Mouse (Mus musculus) ES-Bruce4 (cell line): ENCODE measurements around the gene Eva1c. TPM values are rescaled to one million over a fixed set of nuclear protein-coding genes. Genes with fewer than 3 reads are reported as not detected.

Experiments used
- H3K27ac ChIP-seq: 2 replicates; pipeline ENCODE4 v1.5.1; 2012; ENCODE audit warnings: low read length, inconsistent platforms; ENCODE audit not compliant: insufficient read depth
- H3K27me3 ChIP-seq: 2 replicates; pipeline ENCODE4 v1.6.1; 2012; ENCODE audit warnings: mild to moderate bottlenecking, low read length, inconsistent platforms; ENCODE audit not compliant: control insufficient read depth, poor library complexity, insufficient read depth, severe bottlenecking
- H3K36me3 ChIP-seq: 2 replicates; pipeline ENCODE4 v1.6.1; 2012; ENCODE audit warnings: inconsistent platforms, mild to moderate bottlenecking, low read length, moderate library complexity; ENCODE audit not compliant: control insufficient read depth, poor library complexity, insufficient read depth, severe bottlenecking
- H3K4me1 ChIP-seq: one replicate; pipeline ENCODE4 v1.8.1; 2011; ENCODE audit warnings: low read length; ENCODE audit not compliant: control insufficient read depth, insufficient read depth
- H3K4me3 ChIP-seq: 2 replicates; pipeline ENCODE4 v1.5.1; 2011; ENCODE audit warnings: low read depth, mild to moderate bottlenecking, low read length
- H3K9ac ChIP-seq: 2 replicates; pipeline ENCODE4 v1.6.1; 2012; ENCODE audit warnings: low read depth, mild to moderate bottlenecking, inconsistent platforms; ENCODE audit not compliant: poor library complexity, severe bottlenecking
- H3K9me3 ChIP-seq: replicated peaks from 2 replicates; pipeline ENCODE4 v1.6.1; 2012; ENCODE audit warnings: mild to moderate bottlenecking, low read length, inconsistent platforms; ENCODE audit not compliant: control insufficient read depth, poor library complexity, insufficient read depth, severe bottlenecking
- CTCF ChIP-seq: IDR thresholded peaks from one replicate; pipeline ENCODE4 v1.8.1; 2011; ENCODE audit warnings: low read depth, low read length
- EP300 ChIP-seq: IDR thresholded peaks from 2 replicates; pipeline ENCODE4 v1.6.1; 2011; ENCODE audit warnings: low read depth, low read length; ENCODE audit not compliant: insufficient read depth
- POLR2A ChIP-seq: IDR thresholded peaks from one replicate; pipeline ENCODE4 v1.8.1; 2011; ENCODE audit warnings: low read length; ENCODE audit not compliant: insufficient read depth
- polyA plus RNA-seq: library from polyadenylated mRNA; stranded (reverse); fragments of >200 nt; gene quantifications from 2 replicates; pipeline ENCODE4 v1.2.4, GENCODE M21; 2011; ENCODE audit warnings: low read depth; ENCODE audit not compliant: missing spikeins, insufficient read depth, insufficient read length

Eva1c gene
- polyA plus RNA-seq, 1 experiment, result 4.9 TPM

DNA sequence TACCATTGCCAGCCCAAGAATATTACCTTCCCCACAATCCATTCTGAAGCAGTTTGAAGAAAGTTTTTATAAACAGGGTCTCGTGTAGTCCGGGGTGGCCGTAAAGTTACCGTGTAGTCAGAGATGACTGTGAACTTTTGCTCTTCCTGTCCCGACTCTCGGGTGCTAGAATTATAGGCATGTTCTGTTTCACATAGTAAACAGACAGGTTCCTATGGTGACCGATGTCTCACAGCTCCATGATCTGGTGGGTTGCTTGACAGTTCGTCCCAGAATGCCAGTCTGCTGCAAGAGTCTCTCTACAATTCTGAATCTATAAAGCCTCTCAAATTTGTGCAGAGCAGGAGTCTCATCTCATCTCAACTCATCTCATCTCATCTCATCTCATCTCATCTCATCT is 65.6 kb downstream of the Eva1c start:
- no peaks in the 10 kb centered on the region for H3K27me3 ChIP-seq
- no peaks in the 10 kb centered on the region for H3K4me1 ChIP-seq
- TF ChIP-seq EP300 (no peak), POLR2A (no peak), CTCF (no peak)
- H3K27ac ChIP-seq, result no peak overlapping the region
- no peaks in the 10 kb centered on the region for H3K36me3 ChIP-seq
- no peak overlapping the region for H3K4me3 ChIP-seq
- no peaks in the 10 kb centered on the region for H3K9me3 ChIP-seq
- H3K9ac ChIP-seq, result no peak overlapping the region

DNA sequence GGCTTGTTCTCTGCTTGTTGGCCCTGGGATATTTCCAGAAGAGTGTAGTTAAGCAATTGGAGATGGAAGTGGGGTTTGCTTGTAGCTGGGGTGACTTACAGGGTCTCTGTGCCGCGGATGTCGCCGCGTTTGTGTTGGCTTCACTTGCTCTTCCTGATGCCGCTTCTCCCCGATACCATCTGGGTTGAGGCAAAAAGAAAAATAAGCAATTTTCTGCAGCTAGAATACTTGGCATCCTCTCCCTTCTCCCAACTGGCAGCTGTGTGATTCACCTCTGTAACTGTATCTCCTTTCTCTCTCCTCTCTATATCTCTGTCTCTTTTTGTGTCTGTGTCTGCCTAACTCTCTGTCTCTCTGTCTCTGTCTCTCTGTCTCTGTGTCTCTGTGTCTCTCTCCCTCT is 66.5 kb downstream of the Eva1c start:
- no peak overlapping the region for H3K9ac ChIP-seq
- no peaks in the 10 kb centered on the region for H3K36me3 ChIP-seq
- H3K27me3 ChIP-seq, result no peaks in the 10 kb centered on the region
- no peak overlapping the region for H3K27ac ChIP-seq
- no peak overlapping the region for H3K4me3 ChIP-seq
- no peak for TF ChIP-seq CTCF
- H3K9me3 ChIP-seq, result no peaks in the 10 kb centered on the region
- no peaks in the 10 kb centered on the region for H3K4me1 ChIP-seq

DNA sequence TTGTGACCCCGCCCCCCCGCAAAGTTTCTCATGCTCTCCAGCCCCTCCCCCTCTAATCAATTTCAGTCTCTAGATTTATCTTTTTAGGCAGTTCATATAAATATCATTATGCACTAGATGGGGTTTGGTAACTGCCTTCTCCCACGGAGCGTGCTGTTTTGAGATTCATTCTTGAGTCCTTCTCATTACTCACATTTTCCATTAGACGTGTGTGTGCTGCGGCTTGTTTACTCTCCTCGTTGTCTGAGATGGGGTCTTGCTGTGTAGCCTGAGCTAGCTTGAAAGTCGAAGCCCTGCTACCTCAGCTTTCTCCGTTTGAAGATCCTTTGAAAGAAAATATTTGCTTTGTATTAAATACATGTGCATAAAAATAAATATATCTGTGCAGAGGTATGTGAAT is 67.3 kb downstream of the Eva1c start:
- H3K27ac ChIP-seq, result no peak overlapping the region
- TF ChIP-seq POLR2A (no peak), EP300 (no peak), CTCF (no peak)
- no peaks in the 10 kb centered on the region for H3K27me3 ChIP-seq
- H3K9me3 ChIP-seq, result no peaks in the 10 kb centered on the region
- no peaks in the 10 kb centered on the region for H3K36me3 ChIP-seq
- no peaks in the 10 kb centered on the region for H3K4me1 ChIP-seq
- H3K4me3 ChIP-seq, result no peak overlapping the region
- no peak overlapping the region for H3K9ac ChIP-seq

DNA sequence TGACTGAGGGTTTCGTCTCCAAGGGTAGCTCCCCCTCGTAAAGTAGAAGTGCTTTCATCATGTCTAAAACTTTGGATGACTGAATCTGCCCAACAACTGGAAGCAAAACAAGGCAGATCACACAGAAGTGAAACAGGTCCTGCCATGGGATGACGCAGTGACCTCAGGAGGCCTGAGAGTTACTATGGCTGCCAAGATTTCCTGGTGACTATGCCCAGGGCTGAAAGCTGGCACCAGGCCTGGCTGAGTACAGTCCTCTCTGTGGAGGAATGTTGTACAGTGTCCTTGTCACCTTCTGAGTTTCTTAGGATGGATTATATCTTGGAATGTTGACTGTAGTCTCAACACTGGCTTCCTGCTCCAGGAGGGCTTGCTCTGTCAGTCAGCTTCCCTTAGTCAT is 71.1 kb downstream of the Eva1c start:
- Histone ChIP-seq H3K36me3 (no peaks in the 10 kb centered on the region), H3K27me3 (no peaks in the 10 kb centered on the region), H3K9me3 (no peaks in the 10 kb centered on the region), H3K9ac (no peak overlapping the region), H3K27ac (no peak overlapping the region), H3K4me3 (no peak overlapping the region), H3K4me1 (no peaks in the 10 kb centered on the region)
- TF ChIP-seq CTCF (no peak), POLR2A (no peak), EP300 (no peak)

DNA sequence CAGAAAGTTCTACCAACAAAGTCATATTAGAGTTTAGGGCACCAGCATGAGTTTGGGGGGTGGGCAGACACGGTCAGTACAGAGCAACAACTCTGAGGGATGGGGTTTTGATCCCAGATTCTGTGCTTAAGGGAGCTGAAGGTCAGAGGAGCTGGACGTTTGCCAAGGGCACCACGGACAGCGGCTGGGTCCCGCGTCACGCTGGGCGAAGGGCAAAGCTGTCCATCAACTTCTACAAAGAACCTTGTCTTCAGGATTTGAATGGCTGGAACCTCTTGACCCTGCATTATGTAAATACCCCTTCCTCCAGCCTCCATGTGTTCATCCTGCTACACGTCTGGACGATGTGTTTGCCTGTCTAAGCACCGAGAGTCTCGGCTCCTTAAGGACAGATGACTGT is 73.0 kb downstream of the Eva1c start:
- Histone ChIP-seq H3K4me1 (no peaks in the 10 kb centered on the region), H3K27me3 (no peaks in the 10 kb centered on the region), H3K27ac (no peak overlapping the region), H3K9ac (no peak overlapping the region), H3K4me3 (no peak overlapping the region), H3K36me3 (no peaks in the 10 kb centered on the region), H3K9me3 (no peaks in the 10 kb centered on the region)
- TF ChIP-seq EP300 (0 out of 2 replicates have a peak, but pooled peaks have one; percentile 11), CTCF (no peak)

DNA sequence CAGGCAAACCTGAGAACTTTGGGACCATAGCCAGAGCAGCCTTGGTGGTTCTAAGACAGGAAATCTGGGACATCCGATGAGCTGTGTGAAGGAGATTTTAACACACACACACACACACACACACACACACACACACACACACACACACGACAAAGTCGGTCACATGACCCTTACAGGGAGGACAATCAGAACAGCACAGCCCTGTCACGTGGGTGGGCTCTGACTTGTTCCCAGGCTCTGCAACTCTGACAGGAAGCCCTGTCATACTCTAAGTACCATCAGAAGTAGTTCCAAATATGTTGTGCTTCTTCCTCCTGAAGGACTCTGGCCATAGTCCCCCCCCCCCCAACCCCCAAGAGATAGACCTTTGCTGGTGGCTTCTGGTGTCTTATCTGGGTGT is 74.8 kb downstream of the Eva1c start:
- no peaks in the 10 kb centered on the region for H3K9me3 ChIP-seq
- no peak overlapping the region for H3K9ac ChIP-seq
- H3K36me3 ChIP-seq, result no peaks in the 10 kb centered on the region
- H3K27me3 ChIP-seq, result no peaks in the 10 kb centered on the region
- H3K4me1 ChIP-seq, result no peaks in the 10 kb centered on the region
- H3K4me3 ChIP-seq, result no peak overlapping the region
- TF ChIP-seq CTCF (no peak), EP300 (no peak), POLR2A (no peak)
- no peak overlapping the region for H3K27ac ChIP-seq

DNA sequence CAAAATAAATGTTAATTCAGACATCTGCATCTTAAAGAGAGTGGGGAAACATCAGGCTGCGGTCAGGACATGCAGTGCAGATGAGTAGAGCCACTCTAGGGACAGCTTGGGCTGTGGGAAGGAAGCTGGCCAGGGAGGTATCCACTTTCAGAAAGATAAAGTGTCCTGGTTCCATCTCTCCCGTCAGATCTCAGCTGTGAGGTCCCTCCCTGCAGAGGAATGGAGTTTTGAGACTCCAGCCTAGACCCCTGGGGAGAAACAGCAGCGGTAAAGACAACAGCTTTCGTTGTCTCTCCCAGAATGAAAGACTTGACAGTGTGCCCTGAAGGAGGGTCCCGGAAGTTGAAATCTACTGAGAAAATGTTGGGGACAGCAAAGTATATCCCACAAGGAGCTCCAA is 76.8 kb downstream of the Eva1c start:
- no peak overlapping the region for H3K4me3 ChIP-seq
- H3K9ac ChIP-seq, result no peak overlapping the region
- H3K36me3 ChIP-seq, result no peaks in the 10 kb centered on the region
- no peaks in the 10 kb centered on the region for H3K9me3 ChIP-seq
- H3K4me1 ChIP-seq, result no peaks in the 10 kb centered on the region
- H3K27ac ChIP-seq, result no peak overlapping the region
- H3K27me3 ChIP-seq, result no peaks in the 10 kb centered on the region
- TF ChIP-seq EP300 (no peak), POLR2A (no peak), CTCF (no peak)
